Mouse (Mus musculus): Measurements from ENCODE around the gene Tspan15.

Tspan15 gene

DNA sequence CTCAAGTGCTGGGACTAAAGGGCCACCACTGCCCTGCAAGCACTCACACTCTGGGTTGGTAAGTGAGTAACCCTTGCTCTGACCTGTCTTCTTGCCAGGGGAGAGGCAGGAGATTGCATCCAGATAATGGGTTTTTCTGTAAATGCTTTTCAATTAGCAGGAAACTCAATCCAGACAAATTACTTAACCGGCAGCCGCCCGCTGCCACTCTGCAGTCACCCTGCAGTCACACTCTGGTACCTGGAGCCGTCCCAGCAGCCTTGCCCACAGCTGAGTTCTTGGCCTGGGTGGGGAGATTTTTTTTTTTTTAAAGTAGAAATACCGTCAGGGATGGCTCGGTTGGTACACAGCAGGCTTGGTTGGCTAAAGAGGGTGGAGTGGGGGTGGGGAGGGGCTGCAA, 2.9 kb downstream of the Tspan15 start:
- no peak for DNase-seq (ENCODE audit: low spot score)

DNA sequence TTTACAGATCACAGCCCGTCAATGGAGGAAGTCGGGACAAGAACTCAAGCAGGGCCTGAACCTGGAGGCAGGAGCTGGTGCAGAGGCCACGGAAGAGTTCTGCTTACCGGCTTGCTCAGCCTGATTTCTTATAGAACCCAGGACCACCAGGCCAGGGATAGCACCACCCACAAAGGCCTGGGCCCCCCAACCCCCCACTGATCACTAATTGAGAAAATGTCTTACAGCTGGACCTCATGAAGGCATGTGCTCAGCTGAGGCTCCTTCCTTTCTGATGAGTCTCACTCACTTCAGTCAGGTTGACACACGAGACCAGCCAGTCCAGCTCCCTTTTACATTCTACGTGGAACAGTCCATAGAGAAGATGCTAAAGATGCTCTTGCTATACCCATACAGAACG, 5.2 kb downstream of the Tspan15 start:
- DNase-seq (ENCODE audit: low spot score) = no peak

DNA sequence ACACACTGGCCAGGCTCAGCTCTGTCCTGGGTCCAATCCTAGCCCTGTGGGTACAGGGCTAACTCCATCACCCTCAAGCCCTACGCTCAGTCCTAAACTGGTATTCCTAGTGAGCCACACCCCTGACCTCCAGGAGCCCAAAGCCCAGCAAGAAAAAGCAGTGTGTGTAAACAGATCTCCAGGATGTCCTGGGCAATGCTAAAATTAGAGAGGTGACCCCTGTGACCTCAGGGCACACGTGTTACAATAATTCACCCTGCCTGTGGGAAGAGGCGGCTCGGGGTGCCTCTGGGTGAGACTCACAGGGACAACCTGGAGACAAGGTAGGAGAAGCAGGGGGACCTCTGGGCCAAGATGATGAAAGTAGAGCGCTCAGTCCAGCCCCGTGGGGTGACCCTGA, 6.8 kb downstream of the Tspan15 start:
- peak; percentile 63 for DNase-seq (ENCODE audit: low spot score)

DNA sequence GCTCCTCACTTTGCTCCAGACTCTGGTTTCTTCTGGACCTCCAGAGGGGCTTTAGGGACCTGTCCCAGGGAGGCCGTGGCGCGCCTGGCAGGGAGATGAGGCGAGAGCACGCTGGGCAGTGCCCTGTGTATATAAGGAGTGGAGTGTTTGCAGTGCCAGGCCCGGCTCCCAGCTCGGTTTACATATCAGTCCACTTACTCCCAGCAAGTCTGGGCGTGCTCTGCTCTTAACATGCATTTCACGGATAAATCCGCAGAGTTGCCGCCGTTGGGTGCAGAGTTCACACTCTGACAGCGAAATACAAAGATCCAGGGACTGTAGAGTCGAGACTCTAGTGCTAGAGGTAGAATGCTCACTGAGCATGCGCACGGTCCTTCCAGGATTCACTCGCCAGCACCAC, 8.3 kb downstream of the Tspan15 start:
- DNase-seq (ENCODE audit: low spot score) = peak; percentile 58

DNA sequence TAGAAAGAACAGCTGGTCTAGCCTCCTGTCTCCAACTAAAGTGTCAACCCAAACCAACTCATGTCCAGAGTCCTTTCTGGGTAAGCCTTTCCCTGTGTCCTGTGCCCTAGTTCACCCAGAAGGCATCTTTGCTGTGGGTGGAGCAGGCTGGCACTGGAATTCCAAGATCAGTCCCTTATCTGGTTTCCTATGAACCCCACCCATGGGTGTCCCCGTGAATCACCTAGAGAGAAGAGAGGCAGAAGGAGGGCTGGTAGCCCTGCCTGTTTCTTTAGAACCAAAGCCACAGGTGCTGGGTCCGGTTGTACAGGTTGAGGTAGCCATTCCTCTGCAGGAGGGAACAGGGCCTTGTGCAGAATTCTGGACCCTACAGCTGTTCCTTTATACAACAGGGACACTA, 9.4 kb downstream of the Tspan15 start:
- DNase-seq (ENCODE audit: low spot score) = no peak

DNA sequence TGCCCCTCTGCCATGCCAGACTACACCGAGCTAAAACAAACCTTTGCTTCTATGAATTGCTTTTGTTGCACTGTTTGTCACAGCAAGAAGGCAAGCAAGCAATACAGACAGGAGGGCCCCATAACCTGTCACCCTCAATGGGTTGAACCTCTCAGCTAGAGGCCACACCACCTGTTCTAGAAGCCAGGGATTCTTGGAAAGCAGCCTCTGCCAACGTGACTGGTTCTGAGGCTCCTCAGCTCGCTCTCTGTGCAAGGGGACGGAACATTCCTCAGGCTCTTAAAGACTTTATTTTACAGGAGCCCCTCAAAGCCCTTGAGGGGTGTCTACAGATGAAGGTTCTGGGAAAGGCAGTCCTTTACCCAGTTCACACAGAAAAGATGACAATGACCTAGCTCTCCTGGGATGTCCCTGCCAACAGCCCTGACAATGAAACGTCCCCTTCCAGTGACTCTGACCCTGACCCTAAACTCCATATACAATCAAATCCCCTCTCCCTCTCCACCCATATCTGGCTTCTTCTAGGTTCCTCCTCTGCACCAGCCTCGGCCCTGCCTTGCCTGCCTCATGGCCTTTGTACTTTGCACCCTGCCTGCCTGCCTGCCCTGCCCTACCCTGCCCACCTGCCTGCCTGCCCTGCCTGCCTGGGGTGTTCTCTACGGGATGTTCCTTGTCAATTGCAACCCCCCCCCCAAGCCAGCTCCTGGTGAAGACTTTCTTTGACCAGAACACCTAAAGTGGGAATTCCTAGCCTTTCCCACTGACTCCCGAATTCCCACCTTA, 10.1 kb downstream of the Tspan15 start:
- DNase-seq (ENCODE audit: low spot score) = peak; percentile 50

DNA sequence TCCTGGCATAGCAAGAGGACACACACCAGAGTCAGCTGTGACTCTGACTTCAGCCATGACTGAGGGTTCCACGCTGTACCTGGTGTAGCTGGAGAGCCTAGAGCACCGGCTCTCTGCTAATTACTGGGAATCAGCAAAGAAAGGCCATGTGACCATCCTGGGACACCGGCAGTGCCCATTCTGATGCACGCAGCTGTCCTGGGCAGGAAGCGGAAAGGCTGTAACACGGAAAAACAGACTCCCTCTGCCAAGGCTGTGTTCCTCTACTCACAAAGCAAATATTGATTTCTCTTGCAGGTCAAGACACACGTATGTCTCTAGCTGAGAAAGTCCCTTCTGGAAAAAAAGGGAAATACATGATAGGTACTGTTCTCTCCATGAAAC, 12.3 kb downstream of the Tspan15 start:
- peak; percentile 22 for DNase-seq (ENCODE audit: low spot score)

DNA sequence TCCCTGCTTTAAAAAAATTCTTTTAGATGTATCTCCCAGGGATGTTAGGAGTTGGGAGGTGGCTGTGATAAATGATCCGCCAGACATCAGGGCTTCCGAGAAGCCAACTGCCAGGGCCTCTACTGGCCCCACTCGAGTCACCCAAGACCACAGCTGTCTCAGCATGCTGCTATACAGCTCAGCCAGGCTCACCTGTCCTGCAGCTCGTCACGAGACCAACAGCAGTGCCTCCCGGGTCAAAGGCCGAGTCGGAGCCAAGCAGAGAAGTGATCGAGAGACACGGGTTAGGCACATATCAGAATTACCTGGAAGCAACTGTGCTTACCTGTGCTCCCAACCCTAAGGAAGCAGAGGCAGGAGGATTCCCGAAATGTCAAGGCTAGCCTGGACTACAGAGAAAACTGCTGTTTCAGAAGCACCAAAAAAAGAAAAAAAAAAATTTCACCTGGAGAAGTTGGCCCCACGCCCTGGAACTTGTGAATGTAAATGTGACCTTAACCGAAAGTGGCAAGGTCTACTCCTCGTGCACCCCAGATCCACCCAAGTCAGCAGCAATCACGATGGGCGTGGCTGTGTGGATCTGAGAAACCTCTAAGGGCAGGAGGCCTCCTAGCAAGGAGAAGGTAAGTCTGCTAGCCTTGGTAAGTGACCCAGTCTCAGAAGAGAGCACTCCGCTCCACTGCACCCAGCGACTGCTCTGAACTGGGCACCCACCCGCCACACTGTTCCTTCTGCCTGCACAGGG, 12.8 kb downstream of the Tspan15 start:
- DNase-seq (ENCODE audit: low spot score) = peak; percentile 80

DNA sequence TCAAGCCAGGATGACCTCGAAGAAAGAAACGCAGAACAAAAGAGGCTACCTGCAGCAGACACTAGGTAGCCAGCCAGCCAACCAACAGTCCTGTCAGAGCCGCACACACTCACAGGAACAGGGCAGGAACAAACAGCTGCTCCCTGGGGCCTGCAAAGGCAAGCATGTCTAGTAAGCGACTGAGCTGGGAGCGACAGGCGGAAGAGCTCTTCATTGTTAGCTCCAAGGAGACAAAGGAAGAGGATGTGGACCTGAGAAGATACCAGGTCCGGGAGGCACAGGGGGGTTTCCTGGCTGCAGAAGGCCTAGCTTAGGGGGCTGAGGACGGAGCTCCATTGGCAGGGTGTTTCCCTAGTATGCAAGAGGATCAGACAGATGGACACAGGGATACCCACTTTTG, 13.9 kb downstream of the Tspan15 start:
- peak; percentile 27 for DNase-seq (ENCODE audit: low spot score)

DNA sequence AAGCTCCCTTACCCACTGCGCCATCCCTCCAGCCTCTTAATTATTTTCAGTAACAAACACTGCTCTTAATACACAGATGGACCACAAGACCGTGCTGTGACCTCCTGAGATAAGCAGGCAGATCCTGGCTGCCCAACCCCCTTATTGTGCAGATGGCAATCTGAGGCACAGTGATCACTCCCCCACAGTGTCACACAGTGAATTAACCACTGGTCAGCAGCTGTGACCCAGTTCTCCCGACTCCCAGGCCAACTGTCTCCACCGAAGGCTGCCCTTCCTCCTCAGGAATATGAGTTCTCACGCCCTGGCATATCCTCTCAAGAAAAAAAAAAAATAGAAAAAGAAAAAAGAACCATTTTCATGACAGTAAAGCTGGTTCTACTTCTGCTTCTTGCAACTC, 14.5 kb downstream of the Tspan15 start:
- peak; percentile 16 for DNase-seq (ENCODE audit: low spot score)

DNA sequence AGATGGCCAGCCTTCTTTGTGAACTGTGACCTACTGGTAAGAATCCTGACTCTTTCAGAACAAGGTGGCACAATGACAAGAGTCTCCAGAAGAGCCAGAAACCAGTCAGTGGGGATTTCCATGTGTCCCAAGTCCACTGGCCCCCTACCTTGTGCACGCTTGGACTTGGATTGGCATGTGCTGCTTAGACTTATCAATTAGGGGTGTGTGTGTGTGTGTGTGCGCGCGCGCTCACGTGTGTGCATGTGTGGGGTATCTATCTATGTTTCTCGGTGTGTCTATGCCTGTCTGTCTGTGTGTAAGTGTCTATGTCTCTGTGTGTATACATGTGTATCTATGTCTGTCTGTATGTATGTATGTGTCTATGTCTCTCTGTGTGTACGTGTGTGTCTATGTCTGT, 15.4 kb downstream of the Tspan15 start:
- DNase-seq (ENCODE audit: low spot score) = no peak

DNA sequence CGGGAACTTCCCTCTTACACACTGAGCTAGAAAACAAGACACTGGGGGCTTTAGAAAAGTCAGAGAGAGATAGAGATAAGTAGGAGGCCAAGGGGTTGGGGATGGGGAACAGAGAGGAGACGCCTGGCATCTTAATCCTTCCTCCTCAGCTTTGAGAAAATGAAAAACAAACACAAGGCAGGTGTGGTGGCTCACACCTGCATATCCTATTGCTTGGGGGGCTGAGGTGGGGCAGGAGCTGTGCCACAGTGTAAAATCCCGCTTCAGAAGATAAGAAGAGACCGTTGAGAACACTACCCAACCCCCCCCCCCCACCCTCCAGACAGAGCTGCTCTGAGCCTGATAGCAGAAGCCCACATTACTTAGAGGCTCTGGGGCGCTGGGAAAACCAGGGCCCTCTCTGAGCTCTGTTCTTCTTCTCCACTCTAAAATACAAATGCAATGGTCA, 15.9 kb downstream of the Tspan15 start:
- DNase-seq (ENCODE audit: low spot score) = no peak

DNA sequence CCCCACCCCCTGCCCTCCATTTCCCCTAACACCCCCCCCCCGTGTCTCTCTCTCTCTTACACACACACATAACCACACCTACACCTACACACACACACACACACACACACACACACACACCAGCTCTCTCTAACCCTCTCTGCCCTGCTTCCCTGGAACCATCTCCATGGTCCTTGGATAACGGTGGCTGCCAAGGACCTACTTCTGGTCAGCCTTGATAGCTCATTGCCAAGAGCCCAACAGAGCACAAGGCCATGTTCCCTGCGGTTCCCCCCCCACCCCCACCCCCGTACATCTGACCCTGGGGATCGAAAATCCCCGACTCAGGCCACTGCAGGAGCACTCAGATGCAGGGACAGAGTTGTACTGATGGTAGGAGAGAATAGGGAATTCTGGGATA, 19.7 kb downstream of the Tspan15 start:
- DNase-seq (ENCODE audit: low spot score) = no peak

DNA sequence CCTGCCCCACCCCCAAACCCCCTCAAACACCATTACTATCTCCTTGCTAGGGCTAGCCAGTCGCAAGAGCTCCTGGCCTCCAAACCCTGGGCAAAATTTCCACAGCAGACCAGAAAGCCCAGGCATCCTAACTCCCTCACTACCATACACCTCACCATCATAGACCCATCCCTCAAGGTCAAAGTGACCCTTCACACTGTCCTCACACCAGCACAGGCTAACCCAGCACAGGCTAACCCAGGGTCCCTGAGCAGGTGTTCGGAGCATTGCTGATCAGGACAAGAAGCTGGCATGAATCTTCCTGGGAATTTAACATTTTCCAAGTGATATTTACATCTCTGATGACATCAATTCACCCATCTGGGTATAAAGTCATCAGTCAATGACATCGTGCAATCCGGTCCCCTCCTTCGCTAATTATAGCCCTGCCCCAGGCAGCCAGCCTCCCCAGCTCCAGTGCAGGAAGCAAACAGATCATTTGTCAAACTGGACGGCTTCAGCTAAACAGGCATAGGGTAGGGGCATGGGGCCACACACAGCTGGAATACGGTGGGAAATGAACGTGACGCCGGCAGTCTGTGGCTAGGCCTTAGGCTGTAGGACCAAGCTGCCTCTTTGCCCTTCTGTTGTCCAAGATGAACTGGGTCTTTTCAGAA, 22.7 kb downstream of the Tspan15 start:
- DNase-seq (ENCODE audit: low spot score) = no peak

DNA sequence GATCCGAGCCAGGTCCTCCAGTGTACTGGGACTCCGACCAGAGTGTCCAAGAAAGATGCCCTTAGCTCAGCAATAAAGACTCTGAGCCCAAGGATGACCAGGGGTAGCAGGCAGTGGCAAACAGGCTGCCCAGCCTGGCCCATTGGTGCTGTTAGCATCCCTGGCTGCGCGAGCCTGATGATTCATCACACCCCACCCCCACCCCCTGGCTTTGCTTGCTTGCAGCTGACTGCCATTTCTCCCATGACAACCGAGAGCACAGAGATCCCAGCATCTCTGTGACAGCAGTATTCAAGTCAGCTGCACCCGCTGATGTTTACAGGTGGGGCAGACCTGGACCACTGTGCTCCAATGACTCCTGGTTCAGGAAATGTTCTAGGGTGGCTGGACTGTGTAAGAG, 28.5 kb downstream of the Tspan15 start:
- no peak for DNase-seq (ENCODE audit: low spot score)

DNA sequence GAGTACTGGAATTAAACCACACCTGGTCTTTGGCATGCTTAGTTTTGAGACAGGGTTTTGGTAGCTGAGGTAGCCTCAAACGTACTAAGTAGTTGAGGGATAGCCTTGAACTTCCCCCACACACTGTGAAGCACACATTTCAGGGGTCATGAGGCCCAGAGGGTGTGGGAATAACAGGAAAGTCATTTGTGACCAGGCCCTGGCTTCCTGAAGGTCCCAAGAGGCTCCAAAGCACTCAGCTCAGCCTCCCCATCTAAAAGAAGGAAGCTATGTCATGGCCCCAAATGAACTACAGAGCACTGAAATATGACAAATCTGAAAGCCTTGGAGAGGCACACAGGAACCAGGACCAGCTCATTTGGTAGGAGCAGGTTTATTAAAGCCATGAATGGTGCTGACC, 32.2 kb downstream of the Tspan15 start:
- no peak for DNase-seq (ENCODE audit: low spot score)

DNA sequence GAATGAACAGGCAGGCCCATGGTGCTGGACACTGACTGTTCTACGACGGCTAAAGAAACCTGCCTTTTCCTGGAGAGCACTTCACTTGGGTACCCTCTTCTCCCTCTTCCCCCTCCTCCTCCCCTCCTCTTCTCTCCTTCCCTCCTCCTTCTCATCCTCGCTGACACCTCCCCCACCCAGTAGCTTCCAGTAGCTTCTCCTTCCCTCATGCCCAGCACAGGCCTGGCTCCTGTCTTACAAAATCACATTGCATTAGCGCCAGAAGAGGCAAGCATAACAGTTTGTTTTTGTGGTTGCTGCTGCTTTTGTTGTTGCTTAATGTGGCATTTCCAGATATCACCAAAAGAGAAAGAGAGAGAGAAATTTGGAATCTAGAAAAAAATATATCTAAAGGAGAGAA, 33.6 kb downstream of the Tspan15 start:
- no peak for DNase-seq (ENCODE audit: low spot score)

DNA sequence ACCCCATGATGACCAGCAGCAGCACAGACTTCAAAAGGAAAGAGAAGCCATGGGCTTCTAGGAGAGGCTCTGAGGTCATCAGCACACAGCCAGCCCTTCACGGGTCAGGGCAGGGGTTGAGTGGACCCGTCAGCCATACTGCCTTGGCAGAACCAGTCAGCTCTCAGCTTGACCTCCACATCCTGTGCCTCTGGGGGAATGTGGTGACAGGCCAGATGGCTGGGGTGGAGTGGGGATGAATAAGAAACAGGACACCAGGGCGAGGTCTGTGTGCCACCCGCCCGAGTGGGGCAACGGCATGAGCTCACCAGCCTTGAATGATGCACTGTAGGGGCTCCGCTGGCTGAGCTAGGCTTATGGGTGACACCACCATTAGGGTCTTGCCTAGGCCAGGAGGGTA, 35.7 kb downstream of the Tspan15 start:
- DNase-seq (ENCODE audit: low spot score) = no peak

DNA sequence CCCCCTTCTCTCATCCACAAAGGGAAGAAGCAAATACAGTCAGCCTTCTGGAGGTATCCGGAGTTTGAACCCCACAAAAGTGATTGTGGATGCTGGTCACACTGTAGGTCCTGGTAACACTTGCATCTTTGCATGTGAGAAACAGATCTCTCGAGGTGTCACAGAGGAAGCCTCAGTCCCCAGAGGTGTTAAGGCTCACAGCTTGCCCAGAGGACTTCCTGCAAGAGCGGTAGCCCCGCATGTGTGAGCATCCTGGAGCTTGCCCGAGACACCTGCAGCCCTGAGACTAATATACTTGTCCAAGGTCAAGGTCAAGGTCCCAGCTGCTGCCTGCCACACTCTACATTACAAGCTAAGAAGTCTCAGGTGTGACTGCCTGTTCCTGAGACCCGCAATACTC, 36.1 kb downstream of the Tspan15 start:
- DNase-seq (ENCODE audit: low spot score) = no peak

DNA sequence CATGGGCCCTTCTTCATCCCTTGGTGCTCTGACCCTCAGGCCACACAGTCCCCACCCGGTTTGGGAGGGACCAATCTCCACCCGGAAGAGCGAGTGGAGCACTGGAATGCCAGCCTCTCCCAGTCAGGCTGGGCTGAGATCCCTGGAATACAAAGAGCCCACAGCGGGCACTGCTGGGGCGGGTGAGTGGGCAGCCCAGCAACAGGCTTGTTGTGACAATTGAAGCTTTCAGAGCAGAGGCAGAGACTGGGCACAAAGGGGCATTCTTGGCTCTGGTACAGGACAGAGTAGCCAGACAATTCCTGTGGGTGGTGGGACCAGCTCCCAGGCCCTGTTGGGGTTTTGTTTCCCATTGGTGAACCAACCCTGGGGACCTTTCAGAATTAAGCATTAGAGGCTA, 36.6 kb downstream of the Tspan15 start:
- DNase-seq (ENCODE audit: low spot score) = no peak

DNA sequence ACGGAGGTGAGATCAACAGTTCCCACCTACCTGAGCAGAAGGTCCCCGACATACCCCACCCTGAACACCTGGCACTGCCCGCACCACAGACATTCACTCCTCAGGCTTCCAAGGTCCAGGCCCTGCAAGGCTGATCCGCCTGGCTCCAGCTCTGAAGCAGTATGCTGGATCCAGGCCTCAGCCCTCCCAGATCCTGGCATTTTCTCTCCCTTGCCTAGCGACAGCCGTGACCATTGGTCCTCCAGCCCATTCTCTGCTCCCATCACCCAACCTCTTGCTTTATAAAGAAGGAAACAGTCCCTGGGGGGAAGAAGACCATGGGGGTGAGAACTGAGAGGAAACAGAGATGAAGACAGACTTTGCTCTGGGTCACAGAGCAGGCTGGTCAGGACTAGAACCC, 37.0 kb downstream of the Tspan15 start:
- no peak for DNase-seq (ENCODE audit: low spot score)

DNA sequence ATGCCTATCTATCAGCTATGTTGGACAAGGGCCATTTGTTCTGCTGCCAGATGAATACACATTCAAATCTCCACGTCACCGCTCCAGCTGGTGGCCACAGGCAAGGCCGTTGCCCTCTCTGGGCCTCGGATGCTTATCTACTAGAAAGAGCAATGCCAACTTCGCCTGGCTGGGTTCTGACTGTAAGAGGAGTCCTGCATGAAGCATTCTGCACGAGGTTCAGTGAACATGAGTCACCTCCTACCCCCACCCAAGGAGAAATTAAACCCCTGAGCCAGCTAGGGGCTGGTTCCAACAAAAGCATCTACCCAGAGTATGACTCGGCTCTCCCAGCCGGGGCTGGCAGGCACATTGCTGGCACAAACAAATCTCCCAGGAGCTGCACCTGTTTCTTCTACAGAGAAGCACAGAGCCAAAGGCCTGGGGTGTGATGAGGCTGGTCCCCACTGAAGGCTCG, 38.3 kb downstream of the Tspan15 start:
- no peak for DNase-seq (ENCODE audit: low spot score)

DNA sequence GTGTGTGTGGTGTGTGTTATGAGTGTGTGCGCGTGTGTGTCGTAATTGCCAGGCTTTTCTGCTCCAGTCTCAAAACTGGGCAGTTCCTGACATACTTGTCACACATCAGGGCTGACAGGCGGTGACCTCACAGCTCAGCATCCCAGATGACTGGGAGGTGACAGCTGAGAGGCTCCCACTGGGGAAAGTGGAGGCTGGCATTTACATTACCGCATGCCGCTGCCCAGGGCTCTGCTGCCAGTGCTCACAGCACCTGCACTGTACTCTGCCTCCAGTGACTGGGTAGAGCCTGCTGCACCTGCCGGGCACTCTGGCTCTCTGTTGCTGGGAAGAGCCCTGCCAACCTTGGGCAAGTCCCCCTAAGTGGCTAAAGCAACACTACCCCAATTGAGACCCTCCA, 40.2 kb downstream of the Tspan15 start:
- DNase-seq (ENCODE audit: low spot score) = no peak
